Mouse (Mus musculus): ENCODE measurements around the gene Gm20834.
"Not testable (repeated sequence)": the region's sequence is repeated elsewhere in the genome, so short reads cannot be mapped to it uniquely, and the experiment has no call there.

Gm20834 gene

DNA sequence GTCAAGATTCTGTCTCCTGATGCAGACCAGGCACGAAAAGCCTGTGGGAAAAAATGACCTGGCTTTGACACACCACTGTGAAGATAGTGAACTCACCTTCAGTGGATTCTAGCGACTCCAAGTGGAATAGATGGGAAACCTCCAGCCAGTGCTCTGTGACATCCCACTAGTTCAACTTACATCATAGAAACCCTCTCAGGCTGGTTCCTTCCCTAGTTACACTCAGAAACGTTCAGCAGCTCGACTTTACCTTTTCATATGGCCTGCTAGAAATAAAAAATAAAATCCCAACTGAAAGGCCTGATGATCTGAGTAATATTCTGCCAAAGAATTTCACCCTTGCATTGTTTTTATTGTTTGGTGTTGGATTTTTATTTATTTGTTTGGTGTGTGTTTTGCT is at the start of gene Gm20834:
Gm20834 (minus strand) TSS at position 101 of the 400 bp plus-strand sequence.
- not testable (repeated sequence) for DNase-seq (ENCODE audit: low read depth, low spot score)

All from brain, embryonic 18.5 days (tissue).